ENCODE assay signal across 9 mouse cellular contexts in the genomic region with DNA sequence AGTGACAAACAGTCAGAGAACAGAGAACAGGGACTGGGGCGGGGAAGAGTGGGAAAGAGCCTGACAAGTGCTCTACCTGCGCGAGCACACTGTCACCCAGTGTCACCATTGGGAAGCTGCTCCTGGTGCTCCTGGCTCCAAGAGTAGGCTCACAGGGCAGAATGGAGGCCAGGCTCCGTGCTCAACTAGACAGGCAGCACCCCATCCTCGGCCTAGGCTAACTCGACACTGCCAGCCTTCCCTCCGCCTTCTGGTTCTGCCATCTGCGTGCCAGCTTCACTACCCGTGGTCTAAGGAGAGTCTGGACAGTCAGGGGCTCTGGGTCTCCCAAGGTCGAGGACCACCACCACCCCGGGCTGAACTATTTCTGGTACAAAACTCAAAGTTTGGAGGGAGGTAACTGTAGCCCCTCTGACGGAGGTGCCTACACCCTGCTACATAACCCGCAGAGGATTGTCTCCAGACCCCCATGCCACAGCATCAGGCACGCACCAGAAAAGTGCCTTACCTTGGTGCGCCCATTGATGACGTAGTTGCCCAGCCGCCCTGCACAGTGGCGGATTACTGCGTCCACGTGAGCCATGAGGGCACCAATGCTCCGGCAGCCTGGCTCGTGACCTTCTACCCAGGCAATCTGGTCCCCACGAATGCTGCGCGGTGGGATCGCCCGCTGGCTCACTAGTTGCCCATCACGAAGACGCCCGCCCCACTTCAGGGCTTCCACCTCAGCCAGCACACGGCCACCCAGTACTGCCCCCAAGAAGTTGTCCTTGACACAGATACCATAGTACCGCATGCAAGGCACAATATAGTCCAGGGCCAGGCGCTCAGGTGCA. TPM values are rescaled to one million over a fixed set of nuclear protein-coding genes. Genes with fewer than 3 reads are reported as not detected.
DNase-seq lines count a peak whose midpoint lies in the region; ATAC-seq and TF ChIP-seq lines count a peak whose summit lies in the region.
"Had no signal": no experiment of that assay in that cellular context is flagged by ENCODE, and none has a peak within 500 bp of the region (broad histone marks: within the 10 kb centered on the region; RNA-seq: fewer than 3 reads in every experiment).

No protein-coding gene starts in this region.

- H3K9ac ChIP-seq in hindbrain, embryonic 11.5 days (ENCODE audit: low read depth, low read length): peak overlapping the region; percentile 36; the same call in 1 of the 2 replicates
- H3K9ac ChIP-seq in liver, embryonic 15.5 days: peak overlapping the region; percentile 91; the same call in 1 of the 2 replicates

- WGBS in hindbrain, embryonic 11.5 days: 86% methylated on average over 33 of the region's 33 CpGs
- WGBS in liver, embryonic 15.5 days (ENCODE audit: insufficient replicate concordance): 85% methylated on average over 33 of the region's 33 CpGs

- DNase-seq in layer of hippocampus, adult 2 months (ENCODE audit: low spot score in 2 of 2): peak in 1 of 2 experiments; percentile 80
- DNase-seq in layer of hippocampus, adult 18-20 months (ENCODE audit: low spot score in 2 of 2): no peak
- DNase-seq in cerebellum, adult 8-10 months: peak; percentile 59
- DNase-seq in hindbrain, embryonic 11.5 days (ENCODE audit: low spot score): no peak
- no peak for DNase-seq in embryo, embryonic 10 days (ENCODE audit: low spot score)
- no peak for DNase-seq in left cerebral cortex, adult 18-20 months (ENCODE audit: low spot score in 2 of 2)

- peak overlapping the region; percentile 99 for H3K27ac ChIP-seq in layer of hippocampus, adult 2 months
- no peak overlapping the region for H3K27ac ChIP-seq in hindbrain, embryonic 11.5 days (ENCODE audit: low read depth, low read length)
- no peak overlapping the region for H3K27ac ChIP-seq in liver, embryonic 15.5 days (replicated peaks)

- no peak for TF ChIP-seq CTCF in layer of hippocampus, adult 2 months (conservative IDR thresholded peaks at IDR 0.05)

- peaks cover 22% of the 10 kb centered on the region for H3K4me1 ChIP-seq in hindbrain, embryonic 11.5 days (replicated peaks; ENCODE audit: control insufficient read depth, insufficient read depth, low read length)
- H3K4me1 ChIP-seq in liver, embryonic 15.5 days (replicated peaks): peaks cover 77% of the 10 kb centered on the region

- ATAC-seq in hindbrain, embryonic 11.5 days (ENCODE audit: low FRiP score): no peak
- ATAC-seq in liver, embryonic 15.5 days (ENCODE audit: insufficient read depth): no peak
- no peak for ATAC-seq in CD4-positive, CD25-positive, alpha-beta regulatory T cell, adult 4 months

- peak overlapping the region; percentile 91 for H3K4me3 ChIP-seq in layer of hippocampus, adult 2 months
- peak overlapping the region; percentile 65 for H3K4me3 ChIP-seq in hindbrain, embryonic 11.5 days (ENCODE audit: low read depth, low read length)
- H3K4me3 ChIP-seq in liver, embryonic 15.5 days (replicated peaks): peak overlapping the region; percentile 84

- peak overlapping the region; percentile 46 for H3K4me2 ChIP-seq in hindbrain, embryonic 11.5 days (replicated peaks; ENCODE audit: low read depth, low read length)
- peak overlapping the region; percentile 95 for H3K4me2 ChIP-seq in liver, embryonic 15.5 days

- no peaks in the 10 kb centered on the region for H3K27me3 ChIP-seq in hindbrain, embryonic 11.5 days (ENCODE audit: control insufficient read depth, insufficient read depth, low read length)
- H3K27me3 ChIP-seq in liver, embryonic 15.5 days: no peaks in the 10 kb centered on the region

- peaks cover 7% of the 10 kb centered on the region; the same call in 1 of the 2 replicates for H3K36me3 ChIP-seq in hindbrain, embryonic 11.5 days (ENCODE audit: control insufficient read depth, insufficient read depth, low read length)
- H3K36me3 ChIP-seq in liver, embryonic 15.5 days (replicated peaks): peaks cover 30% of the 10 kb centered on the region

- no peaks in the 10 kb centered on the region for H3K9me3 ChIP-seq in hindbrain, embryonic 11.5 days (ENCODE audit: control insufficient read depth, low read length)
- H3K9me3 ChIP-seq in liver, embryonic 15.5 days (replicated peaks): no peaks in the 10 kb centered on the region

RNA-seq across cellular contexts. Expression of a gene that starts 2.3 kb away (rescaled TPM):
- total RNA-seq in layer of hippocampus, adult 2 months (2021): 100 to 1,000 TPM in 1 of 2 experiments, 10 to 100 TPM in 1; 97.4 to 103 TPM
- total RNA-seq in layer of hippocampus, adult 18-20 months (2021): 100 to 1,000 TPM; 106 to 110 TPM
- polyA plus RNA-seq in hindbrain, embryonic 11.5 days (2014; fragmentation: Nextera tagmentation; extraction: Ambion mirVana): 37.2 and 43.2 TPM in 2 replicates
- polyA plus RNA-seq in liver, embryonic 15.5 days (2015; fragmentation: Nextera tagmentation; extraction: Ambion mirVana): 29.2 and 37.3 TPM in 2 replicates
- 10 to 100 TPM; 16.8 to 16.9 TPM for polyA plus RNA-seq in CD4-positive, CD25-positive, alpha-beta regulatory T cell, adult 4 months (2017; shearing (Covaris generic))
- total RNA-seq in left cerebral cortex, adult 18-20 months (2021): 100 to 1,000 TPM; 101 to 115 TPM

RNA-seq across cellular contexts. Expression of a gene that starts 10.8 kb away (rescaled TPM):
- not detected for total RNA-seq in layer of hippocampus, adult 2 months (2021)
- total RNA-seq in layer of hippocampus, adult 18-20 months (2021): not detected
- 0.11 TPM in 1 of 2 replicates, not detected in the other for polyA plus RNA-seq in hindbrain, embryonic 11.5 days (2014; fragmentation: Nextera tagmentation; extraction: Ambion mirVana)
- not detected in 2 replicates for polyA plus RNA-seq in liver, embryonic 15.5 days (2015; fragmentation: Nextera tagmentation; extraction: Ambion mirVana)
- polyA plus RNA-seq in CD4-positive, CD25-positive, alpha-beta regulatory T cell, adult 4 months (2017; shearing (Covaris generic)): under 1 TPM in 1 of 2 experiments, not detected in 1; 0.78 TPM
- total RNA-seq in left cerebral cortex, adult 18-20 months (2021): not detected
- total RNA-seq: layer of hippocampus, postnatal 10 days had no signal

RNA-seq across cellular contexts. Expression of a gene that starts 14.4 kb away (rescaled TPM):
- 10 to 100 TPM; 97.4 to 98.8 TPM for total RNA-seq in layer of hippocampus, adult 2 months (2021)
- total RNA-seq in layer of hippocampus, adult 18-20 months (2021): 10 to 100 TPM; 88.4 to 94.7 TPM
- 68.9 and 75.4 TPM in 2 replicates for polyA plus RNA-seq in hindbrain, embryonic 11.5 days (2014; fragmentation: Nextera tagmentation; extraction: Ambion mirVana)
- 21.2 and 23.0 TPM in 2 replicates for polyA plus RNA-seq in liver, embryonic 15.5 days (2015; fragmentation: Nextera tagmentation; extraction: Ambion mirVana)
- polyA plus RNA-seq in CD4-positive, CD25-positive, alpha-beta regulatory T cell, adult 4 months (2017; shearing (Covaris generic)): 100 to 1,000 TPM; 118 to 144 TPM
- 10 to 100 TPM; 93.0 to 99.8 TPM for total RNA-seq in left cerebral cortex, adult 18-20 months (2021)

RNA-seq across cellular contexts. Expression of a gene that starts 16.6 kb away (rescaled TPM):
- not detected for total RNA-seq in layer of hippocampus, adult 2 months (2021)
- total RNA-seq in layer of hippocampus, adult 18-20 months (2021): not detected
- polyA plus RNA-seq in hindbrain, embryonic 11.5 days (2014; fragmentation: Nextera tagmentation; extraction: Ambion mirVana): 0.39 TPM in 1 of 2 replicates, not detected in the other
- not detected in 2 replicates for polyA plus RNA-seq in liver, embryonic 15.5 days (2015; fragmentation: Nextera tagmentation; extraction: Ambion mirVana)
- not detected for polyA plus RNA-seq in CD4-positive, CD25-positive, alpha-beta regulatory T cell, adult 4 months (2017; shearing (Covaris generic))
- total RNA-seq in left cerebral cortex, adult 18-20 months (2021): not detected

RNA-seq across cellular contexts. Expression of a gene that starts 16.6 kb away (rescaled TPM):
- total RNA-seq in layer of hippocampus, adult 2 months (2021): 1 to 10 TPM; 2.2 to 2.7 TPM
- total RNA-seq in layer of hippocampus, adult 18-20 months (2021): 1 to 10 TPM in 1 of 2 experiments, under 1 TPM in 1; 0.62 to 2.0 TPM
- 3.4 and 3.7 TPM in 2 replicates for polyA plus RNA-seq in hindbrain, embryonic 11.5 days (2014; fragmentation: Nextera tagmentation; extraction: Ambion mirVana)
- polyA plus RNA-seq in liver, embryonic 15.5 days (2015; fragmentation: Nextera tagmentation; extraction: Ambion mirVana): 0.61 and 1.5 TPM in 2 replicates
- under 1 TPM in 1 of 2 experiments, not detected in 1; 0.52 TPM for polyA plus RNA-seq in CD4-positive, CD25-positive, alpha-beta regulatory T cell, adult 4 months (2017; shearing (Covaris generic))
- 1 to 10 TPM in 1 of 2 experiments, under 1 TPM in 1; 0.70 to 1.4 TPM for total RNA-seq in left cerebral cortex, adult 18-20 months (2021)
